Mouse (Mus musculus): ENCODE data around the gene Gm16867.
"Not testable (repeated sequence)": the region's sequence is repeated elsewhere in the genome, so short reads cannot be mapped to it uniquely, and the experiment has no call there.

GRCm38 (mm10) chr14:69467612-69468366 is 35.4 kb downstream of the Gm16867 start:
- not testable (repeated sequence) for TF ChIP-seq CTCF (IDR thresholded peaks at IDR 0.05); POLR2A (IDR thresholded peaks at IDR 0.05; ENCODE audit: insufficient read depth, low read depth, low read length); EP300 (IDR thresholded peaks at IDR 0.05; ENCODE audit: insufficient read depth, low read depth, low read length)

Data from heart, adult 2 months (tissue).